Mouse (Mus musculus) left cerebral cortex, adult 9 months (tissue): ENCODE measurements at regions not wholly inside any gene's neighbourhood (a gene's known extent, or its start where the extent isn't known, plus 50 kb on each side); places are given as distances from the start of the nearest gene placed in this dataset.
A peak's percentile ranks its signal among the peaks of the same experiment; 100 is the strongest.

Experiments used
- DNase-seq, 2 experiments: peaks; one replicate each; pipeline ENCODE4 v3.0.0; 2022; ENCODE audit warnings: low spot score in 2 of 2

GRCm38 (mm10) chr13:85773848-85774247 is 272.9 kb downstream of the Cox7c start:
- no peak for DNase-seq

DNA sequence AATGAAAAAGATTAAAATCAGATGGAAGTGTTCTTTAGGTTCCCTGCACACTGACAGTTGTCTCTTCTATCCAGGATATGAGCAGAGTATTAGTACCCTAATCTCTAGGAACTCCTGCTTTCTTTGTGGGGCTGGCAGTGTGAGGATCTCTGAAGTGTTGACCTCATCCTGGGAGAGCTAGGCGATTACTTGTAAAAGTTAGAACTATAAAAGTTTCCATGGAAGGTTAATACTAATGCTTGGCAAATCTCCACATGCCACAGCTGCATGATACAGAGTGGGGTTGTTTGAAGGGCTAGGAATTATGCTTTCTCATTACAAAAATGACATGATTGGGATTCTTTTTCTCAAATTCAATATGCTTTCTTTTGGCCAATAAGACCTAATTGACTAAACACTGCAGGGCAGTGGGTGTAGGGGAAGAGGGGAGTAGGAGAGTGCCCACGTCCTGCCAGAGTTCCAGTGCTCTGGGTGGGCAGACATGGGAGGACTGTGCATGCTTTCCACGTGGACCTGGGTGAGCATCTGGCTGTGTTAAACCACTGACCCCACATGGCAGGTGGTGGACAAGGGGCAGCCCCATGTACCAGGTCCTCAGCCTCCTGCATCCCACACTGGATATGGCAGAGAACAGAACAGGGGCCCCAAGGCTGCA is 275.6 kb downstream of the Cox7c start:
- DNase-seq = no peak

GRCm38 (mm10) chr13:85770538-85770937 is 276.2 kb downstream of the Cox7c start:
- peak in 1 of 2 experiments; percentile 3 for DNase-seq

- no peak for DNase-seq
Measured at GRCm38 (mm10) chr13:85768520-85768919, 278.2 kb downstream of the Cox7c start.

DNA sequence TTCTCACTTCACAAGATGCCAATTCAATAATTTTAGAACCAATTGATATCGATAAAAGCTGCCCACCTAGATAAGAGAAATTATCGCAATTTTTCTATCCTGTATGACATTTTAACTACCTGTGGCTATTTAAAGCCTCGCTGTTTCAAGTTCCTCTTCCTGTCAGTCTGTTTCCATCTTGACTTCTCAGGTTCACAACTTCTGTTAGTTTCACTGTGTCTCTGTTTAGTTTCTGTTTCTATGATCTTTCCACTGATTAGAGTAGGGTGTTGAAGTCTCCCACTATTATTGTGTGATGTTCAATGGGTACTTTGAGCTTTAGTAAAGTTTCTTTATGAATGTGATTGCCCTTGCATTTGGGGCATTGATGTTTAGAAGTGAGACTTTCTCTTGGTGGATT is 322.1 kb downstream of the Cox7c start:
- DNase-seq = no peak

GRCm38 (mm10) chr13:85724105-85724504 is 322.6 kb downstream of the Cox7c start:
- no peak for DNase-seq

- DNase-seq = no peak
Measured at GRCm38 (mm10) chr13:85720314-85720713, 326.4 kb downstream of the Cox7c start.

DNA sequence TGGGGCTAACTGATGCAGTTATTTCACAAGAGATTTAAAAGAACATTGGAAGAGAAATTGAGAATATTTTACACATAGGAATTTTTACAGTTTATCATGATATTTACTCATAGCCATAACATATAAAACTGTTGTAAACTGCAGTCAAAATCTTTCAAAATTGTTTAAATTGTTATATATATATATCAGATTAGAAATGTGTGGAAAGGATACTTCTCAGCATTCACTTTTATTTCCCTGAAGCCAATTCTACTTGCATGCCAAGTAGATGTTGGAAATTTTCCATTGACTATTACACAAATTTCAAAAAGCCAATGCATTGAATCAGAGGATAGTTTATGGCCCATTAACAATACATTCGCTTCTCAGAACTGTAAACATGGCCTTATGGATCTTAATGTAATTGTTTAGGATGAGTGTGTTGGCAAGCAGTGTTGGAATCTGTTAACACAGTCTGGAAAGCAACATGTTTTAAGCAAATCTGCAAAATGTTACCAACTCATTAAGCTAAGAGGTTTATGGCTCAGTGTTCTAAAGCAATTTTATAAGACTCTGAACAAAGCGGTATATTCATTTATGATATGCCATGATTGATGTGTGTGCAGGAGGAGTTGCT is 330.7 kb downstream of the Cox7c start:
- DNase-seq = no peak

DNA sequence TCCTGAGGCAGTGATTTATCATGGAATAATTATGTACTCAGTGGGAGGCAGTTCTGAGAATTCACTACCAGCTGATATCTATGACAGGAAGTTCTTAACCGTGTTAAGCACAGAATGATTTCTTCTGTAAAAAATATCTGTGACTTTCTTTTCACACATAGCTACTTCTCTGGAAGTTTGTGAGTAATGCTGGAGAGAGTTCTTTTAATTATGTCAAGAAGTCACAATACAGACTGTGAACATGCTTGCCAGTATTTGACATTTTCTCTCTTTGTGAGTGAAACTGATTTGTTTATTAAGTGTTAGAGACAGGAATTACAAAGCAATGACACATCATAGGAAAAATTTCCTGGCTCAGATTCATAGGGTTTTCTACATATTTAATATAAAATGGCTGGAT is 354.3 kb downstream of the Cox7c start:
- DNase-seq = no peak
